Mouse (Mus musculus) heart, embryonic 15.5 days (tissue): ENCODE data around the gene Fam213a. TPM values are rescaled to one million over a fixed set of nuclear protein-coding genes. Genes with fewer than 3 reads are reported as not detected.
"Not testable (repeated sequence)": the region's sequence is repeated elsewhere in the genome, so short reads cannot be mapped to it uniquely, and the experiment has no call there.

ENCODE experiments used
- ATAC-seq: fragments of 200-750 bp; cut with Nextera tagmentation; replicated peaks from 2 replicates; pipeline ENCODE4 v1.8.0; 2017; ENCODE audit warnings: low read depth, moderate TSS enrichment; ENCODE audit not compliant: insufficient number of reproducible peaks, insufficient read depth, low FRiP score
- H3K27ac ChIP-seq: fragments of 300-500 bp; sonication (generic); 2 replicates; pipeline ENCODE4 v1.5.1; 2015; ENCODE audit warnings: mild to moderate bottlenecking, inconsistent platforms
- H3K27me3 ChIP-seq: fragments of 300-500 bp; sonication (generic); 2 replicates; pipeline ENCODE4 v1.6.1; 2015; ENCODE audit warnings: inconsistent platforms
- H3K36me3 ChIP-seq: fragments of 300-500 bp; sonication (generic); 2 replicates; pipeline ENCODE4 v1.6.1; 2015; ENCODE audit warnings: mild to moderate bottlenecking, inconsistent platforms
- H3K4me1 ChIP-seq: fragments of 300-500 bp; sonication (generic); replicated peaks from 2 replicates; pipeline ENCODE4 v1.6.1; 2015; ENCODE audit warnings: inconsistent platforms
- H3K4me2 ChIP-seq: fragments of 300-500 bp; sonication (generic); 2 replicates; pipeline ENCODE4 v1.6.1; 2015; ENCODE audit warnings: inconsistent platforms, mild to moderate bottlenecking, moderate library complexity
- H3K4me3 ChIP-seq: fragments of 300-500 bp; sonication (generic); 2 replicates; pipeline ENCODE4 v1.5.1; 2015; ENCODE audit warnings: mild to moderate bottlenecking, inconsistent platforms
- H3K9ac ChIP-seq: fragments of 300-500 bp; sonication (generic); 2 replicates; pipeline ENCODE4 v1.6.1; 2015; ENCODE audit warnings: mild to moderate bottlenecking, inconsistent platforms
- H3K9me3 ChIP-seq: fragments of 300-500 bp; sonication (generic); replicated peaks from 2 replicates; pipeline ENCODE4 v1.6.1; 2016; ENCODE audit warnings: inconsistent platforms
- WGBS: fragments of 180-500 bp; shearing (Covaris S2); methylation state at CpG from one replicate; pipeline ENCODE4 v1.1.7; 2015; ENCODE audit warnings: mixed read lengths; 5-methylcytosine and 5-hydroxymethylcytosine counted together
- polyA plus RNA-seq: library from polyadenylated mRNA; unstranded; fragments of >200 nt; fragmentation: Nextera tagmentation; extraction: Ambion mirVana; gene quantifications from 2 replicates; pipeline ENCODE4 v1.2.1, GENCODE M21; 2015

The Fam213a gene
- 42.9 and 44.8 TPM in 2 replicates for polyA plus RNA-seq

DNA sequence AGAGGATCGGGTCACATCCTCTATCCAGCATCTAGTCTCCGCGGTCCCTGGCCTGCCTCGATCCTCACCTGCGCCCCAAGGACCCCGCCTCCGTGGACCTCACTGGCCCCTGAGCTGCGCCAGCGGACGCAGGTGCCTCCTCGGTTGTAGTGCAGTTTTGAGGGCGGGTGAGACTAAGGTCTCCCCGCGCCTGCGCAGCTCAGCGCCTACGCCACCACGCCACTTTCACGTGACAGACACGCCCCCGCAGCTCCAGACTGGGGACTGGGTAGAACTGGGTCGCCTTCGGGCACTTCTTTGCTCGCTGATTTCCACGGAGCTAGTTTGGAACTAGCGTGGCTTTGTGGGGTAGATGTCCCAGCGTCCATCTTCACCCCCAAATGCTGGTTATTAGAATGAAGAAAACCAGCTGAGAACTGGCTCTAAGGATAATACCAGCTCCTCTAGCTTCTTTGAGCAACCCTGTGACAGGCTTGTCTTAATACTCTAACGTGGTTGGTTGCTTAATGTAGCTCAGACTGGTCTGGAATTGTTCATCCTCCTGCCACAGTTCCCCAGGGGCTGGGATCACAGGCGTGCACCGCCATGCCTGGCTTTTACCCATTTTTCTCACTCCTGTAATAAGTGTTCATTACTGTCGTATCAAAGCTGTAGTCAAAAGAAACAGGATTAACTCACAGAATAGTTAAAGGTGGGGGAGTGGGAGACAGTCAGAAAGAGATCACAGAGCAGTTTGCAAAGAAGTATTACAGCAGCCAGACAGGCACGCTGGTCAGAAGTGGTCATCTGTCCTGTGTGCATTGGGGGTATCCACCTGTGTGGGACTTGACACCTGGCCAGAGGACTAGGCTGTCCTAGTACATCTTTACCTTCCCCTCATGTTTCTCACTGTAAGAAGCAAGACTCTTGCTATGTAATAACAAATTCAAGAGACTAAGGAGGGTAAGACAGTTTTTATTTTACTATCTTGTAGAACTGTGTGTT is at the start of gene Fam213a:
TSS of gene Fam213a (minus strand) at position 159 of the 984 bp plus-strand sequence.
- WGBS = 4% methylated on average over 32 of the region's 32 CpGs
- H3K9me3 ChIP-seq = no peaks in the 10 kb centered on the region
- no peaks in the 10 kb centered on the region for H3K36me3 ChIP-seq
- peaks cover 20% of the 10 kb centered on the region for H3K4me1 ChIP-seq
- peak within 1 kb of the TSS; percentile 69 for H3K27ac ChIP-seq
- H3K4me3 ChIP-seq = peak within 1 kb of the TSS; percentile 63
- H3K9ac ChIP-seq = peak within 1 kb of the TSS; percentile 67
- ATAC-seq = peak; percentile 93
- H3K4me2 ChIP-seq = peak within 1 kb of the TSS; percentile 91
- H3K27me3 ChIP-seq = no peaks in the 10 kb centered on the region

DNA sequence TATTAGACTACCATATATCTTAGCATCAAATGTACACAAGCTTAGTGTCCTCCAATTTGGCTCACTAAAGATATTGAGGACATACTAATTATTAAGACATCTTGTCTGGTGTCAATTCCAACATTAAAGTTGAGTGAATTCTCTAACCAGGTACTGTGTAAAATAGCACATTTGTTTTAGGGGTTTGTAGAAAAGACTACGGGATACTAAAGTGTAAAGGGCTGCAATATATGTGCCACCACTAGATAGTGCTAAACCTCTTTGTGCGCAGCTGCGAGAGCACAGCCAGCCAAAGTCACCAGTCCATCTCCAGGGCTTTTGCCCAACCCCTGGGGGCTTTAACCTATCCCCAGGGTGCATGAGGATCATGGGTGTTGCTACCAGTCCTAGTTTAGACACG is 39.6 kb upstream of the Fam213a start:
- H3K27ac ChIP-seq, H3K4me2 ChIP-seq, H3K36me3 ChIP-seq, H3K4me3 ChIP-seq, H3K4me1 ChIP-seq, H3K9ac ChIP-seq, H3K9me3 ChIP-seq, ATAC-seq, H3K27me3 ChIP-seq: not testable (repeated sequence)
- WGBS = 45% methylated on average over 3 of the region's 4 CpGs

DNA sequence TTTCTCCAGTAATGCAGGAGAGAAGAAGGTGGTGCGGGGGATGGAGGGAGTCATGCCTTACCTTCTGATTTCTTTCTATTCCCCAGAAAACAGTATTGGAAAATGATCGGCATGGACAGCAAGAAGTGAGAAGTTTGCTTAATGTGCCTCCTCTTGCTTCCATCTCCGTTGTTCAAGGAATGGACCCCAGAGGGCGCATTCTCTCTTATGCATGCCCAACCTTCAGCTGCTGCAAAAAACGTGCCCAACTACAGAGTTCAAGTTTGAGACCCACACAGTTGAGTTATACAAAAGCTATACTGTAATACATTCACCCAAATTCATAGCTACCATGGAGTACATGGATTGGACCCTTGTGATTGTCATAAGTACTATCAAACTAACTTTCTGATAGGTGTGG is 38.9 kb upstream of the Fam213a start:
- no peak overlapping the region for H3K9ac ChIP-seq
- H3K4me2 ChIP-seq = no peak overlapping the region
- H3K27ac ChIP-seq = no peak overlapping the region
- no peaks in the 10 kb centered on the region for H3K4me1 ChIP-seq
- H3K4me3 ChIP-seq = no peak overlapping the region
- WGBS = 66% methylated on average over 5 of the region's 5 CpGs
- H3K9me3 ChIP-seq = no peaks in the 10 kb centered on the region
- H3K36me3 ChIP-seq = no peaks in the 10 kb centered on the region
- H3K27me3 ChIP-seq = no peaks in the 10 kb centered on the region
- no peak for ATAC-seq

DNA sequence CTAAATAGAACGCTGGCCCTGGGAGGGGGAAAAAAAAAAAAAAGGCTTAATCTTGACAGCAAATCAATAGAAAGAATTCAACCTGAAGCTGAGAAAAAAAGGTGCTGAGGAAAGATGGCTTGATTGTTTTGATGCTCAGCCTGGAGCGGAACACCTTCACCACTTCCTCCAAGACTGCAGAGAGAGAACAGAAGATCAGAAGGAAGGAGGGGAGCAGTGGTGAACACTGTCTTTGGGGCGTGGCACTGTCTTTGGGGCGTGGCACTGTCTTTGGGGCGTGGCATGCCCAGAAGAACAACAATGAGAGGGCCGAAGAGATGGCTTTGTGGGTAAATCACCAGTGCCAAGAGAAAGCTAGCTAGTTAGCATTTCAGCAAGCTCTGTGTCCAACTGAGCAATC is 36.9 kb upstream of the Fam213a start:
- no peaks in the 10 kb centered on the region for H3K36me3 ChIP-seq
- no peaks in the 10 kb centered on the region for H3K4me1 ChIP-seq
- WGBS = 57% methylated on average over 6 of the region's 6 CpGs
- no peak overlapping the region for H3K4me2 ChIP-seq
- H3K27ac ChIP-seq = no peak overlapping the region
- H3K27me3 ChIP-seq = no peaks in the 10 kb centered on the region
- no peak overlapping the region for H3K9ac ChIP-seq
- no peaks in the 10 kb centered on the region for H3K9me3 ChIP-seq
- no peak for ATAC-seq
- H3K4me3 ChIP-seq = no peak overlapping the region

DNA sequence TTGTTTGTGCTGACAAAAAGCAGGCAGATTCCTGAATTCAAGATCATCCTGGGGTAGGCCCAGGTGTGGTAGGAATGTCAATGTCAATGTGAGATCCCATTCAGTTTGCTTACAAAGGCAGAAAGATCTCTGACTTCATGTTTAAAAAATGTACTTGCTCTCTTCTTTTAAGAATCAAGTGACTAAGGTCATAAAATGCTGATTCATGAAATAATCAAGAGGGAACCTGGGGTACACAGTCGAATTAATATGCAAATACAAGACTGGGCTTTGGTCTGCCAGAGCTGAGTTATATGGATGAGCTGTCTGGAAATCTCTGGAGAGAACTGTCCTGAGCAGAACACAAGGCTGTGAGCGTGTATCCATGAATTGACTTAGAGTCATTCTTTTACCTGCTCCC is 33.8 kb upstream of the Fam213a start:
- no peak overlapping the region for H3K4me2 ChIP-seq
- no peaks in the 10 kb centered on the region for H3K9me3 ChIP-seq
- no peak overlapping the region for H3K27ac ChIP-seq
- H3K9ac ChIP-seq = no peak overlapping the region
- 68% methylated on average over 2 of the region's 2 CpGs for WGBS
- no peak for ATAC-seq
- no peaks in the 10 kb centered on the region for H3K4me1 ChIP-seq
- H3K27me3 ChIP-seq = no peaks in the 10 kb centered on the region
- H3K4me3 ChIP-seq = no peak overlapping the region
- no peaks in the 10 kb centered on the region for H3K36me3 ChIP-seq

DNA sequence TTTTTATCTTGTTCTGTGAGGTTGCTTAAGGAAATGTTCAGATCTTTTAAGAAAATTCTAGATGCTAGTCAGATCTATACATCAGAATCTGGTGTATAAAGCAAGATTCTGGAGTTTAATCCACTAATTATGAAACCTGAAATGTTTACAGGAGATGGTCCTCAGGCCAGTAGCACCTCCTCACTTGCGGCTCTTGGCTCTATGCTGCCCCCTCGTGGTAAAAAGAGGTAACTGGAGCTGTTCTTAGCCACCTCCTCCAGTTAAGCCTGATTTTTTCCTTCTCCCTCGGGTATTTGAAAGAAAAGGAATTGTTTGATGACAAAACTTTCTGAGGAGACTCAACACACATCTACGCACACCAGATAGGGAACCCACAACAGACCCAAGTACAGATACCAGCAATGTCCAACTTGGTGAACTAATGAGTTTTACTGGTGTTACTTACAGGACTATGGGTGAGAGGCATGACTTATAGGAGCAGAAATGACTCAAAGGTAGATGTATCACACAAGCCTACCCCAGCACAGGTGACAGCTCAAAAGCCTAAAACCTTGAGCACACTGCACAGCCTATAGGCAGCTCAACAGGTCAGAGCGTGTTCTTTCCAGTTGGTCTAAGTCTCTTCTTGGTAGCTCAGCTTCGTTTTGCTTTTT is 21.7 kb upstream of the Fam213a start:
- Histone ChIP-seq H3K27me3 (no peaks in the 10 kb centered on the region; the same call in 1 of the 2 replicates), H3K4me1 (peaks cover 2% of the 10 kb centered on the region; the same call in 1 of the 2 replicates), H3K4me2 (no peak overlapping the region), H3K9me3 (no peaks in the 10 kb centered on the region), H3K9ac (no peak overlapping the region), H3K4me3 (no peak overlapping the region), H3K27ac (no peak overlapping the region), H3K36me3 (no peaks in the 10 kb centered on the region)
- ATAC-seq = no peak
- WGBS = 31% methylated on average over 6 of the region's 6 CpGs

DNA sequence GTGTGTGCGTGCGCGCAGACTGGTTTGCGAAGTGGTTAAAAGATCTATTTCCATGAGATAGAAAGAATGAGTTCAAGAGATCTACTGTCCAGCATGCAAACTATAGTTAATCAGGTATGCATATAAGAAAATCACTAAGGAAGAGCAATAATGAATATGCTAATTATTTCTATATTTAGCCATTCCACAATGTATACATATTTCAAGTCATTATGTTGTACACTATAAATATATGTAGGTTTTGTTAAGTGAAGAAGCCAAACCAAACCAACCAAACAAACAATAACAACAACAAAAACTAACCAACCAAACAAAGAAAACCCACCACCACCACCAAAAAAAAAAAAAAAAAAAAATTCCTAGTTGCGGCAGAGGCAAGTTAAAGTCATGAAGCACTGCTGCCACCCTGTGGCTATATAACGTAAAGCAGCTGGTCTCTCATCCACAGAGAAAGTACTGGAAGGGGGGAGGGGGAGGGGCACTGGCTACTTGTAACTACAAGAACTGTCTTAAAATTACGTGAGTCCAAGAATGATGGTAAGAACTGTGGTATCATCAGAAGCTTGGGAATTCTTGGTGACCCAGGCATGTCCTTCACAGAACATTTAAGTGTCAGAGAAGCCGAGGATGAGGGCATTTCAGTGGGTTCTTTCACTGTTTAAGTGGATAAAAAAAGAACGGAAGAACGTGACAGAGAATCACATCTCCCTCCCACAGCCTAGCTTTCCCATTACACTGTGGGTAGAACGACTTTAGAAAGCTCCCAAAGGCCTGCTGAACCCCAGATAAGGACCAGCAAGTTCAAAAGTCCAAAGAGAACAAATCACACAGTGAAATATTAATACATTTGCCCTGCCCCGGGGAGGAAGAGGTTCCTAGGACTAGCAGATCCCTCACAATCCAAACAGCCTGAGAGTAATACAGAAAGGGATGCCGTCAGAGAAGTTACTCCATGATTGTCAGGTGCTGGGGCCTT is 19.8 kb upstream of the Fam213a start:
- Histone ChIP-seq H3K4me1 (peaks cover 2% of the 10 kb centered on the region; the same call in 1 of the 2 replicates), H3K27ac (no peak overlapping the region), H3K9me3 (no peaks in the 10 kb centered on the region), H3K36me3 (no peaks in the 10 kb centered on the region), H3K9ac (no peak overlapping the region), H3K27me3 (no peaks in the 10 kb centered on the region; the same call in 1 of the 2 replicates), H3K4me2 (0 out of 2 replicates have a peak overlapping the region, but pooled peaks have one; percentile 13), H3K4me3 (0 out of 2 replicates have a peak overlapping the region, but pooled peaks have one; percentile 8)
- ATAC-seq = no peak
- WGBS = 51% methylated on average over 13 of the region's 13 CpGs

DNA sequence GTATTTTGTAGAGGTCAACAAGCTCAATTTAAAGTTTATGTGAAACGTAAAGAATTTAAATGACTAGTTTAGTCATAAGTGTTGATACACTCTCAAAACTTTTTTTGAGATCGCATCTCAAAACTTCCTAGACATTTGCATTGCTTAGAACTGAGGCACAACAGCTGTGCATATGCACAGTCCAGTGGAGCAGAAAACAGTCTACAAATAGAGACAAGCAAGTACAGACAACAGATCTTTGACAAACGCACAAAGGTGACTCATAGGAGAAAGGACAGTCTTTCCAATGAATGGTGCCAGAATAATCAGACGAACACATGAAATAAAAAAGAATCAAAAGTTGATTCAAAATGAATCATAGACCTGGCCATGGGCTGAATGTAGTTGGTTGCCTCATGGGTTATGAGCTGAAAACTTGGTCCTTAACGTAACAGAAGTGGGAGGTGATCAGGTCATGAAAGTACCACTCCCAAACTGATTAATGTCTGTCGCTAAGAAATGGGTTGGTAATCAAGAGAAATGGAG is 17.5 kb upstream of the Fam213a start:
- ATAC-seq = no peak
- Histone ChIP-seq H3K4me3 (no peak overlapping the region), H3K27ac (no peak overlapping the region), H3K9me3 (no peaks in the 10 kb centered on the region), H3K4me1 (peaks cover 2% of the 10 kb centered on the region), H3K36me3 (no peaks in the 10 kb centered on the region), H3K4me2 (no peak overlapping the region), H3K27me3 (no peaks in the 10 kb centered on the region), H3K9ac (no peak overlapping the region)
- WGBS = 86% methylated on average over 6 of the region's 6 CpGs

DNA sequence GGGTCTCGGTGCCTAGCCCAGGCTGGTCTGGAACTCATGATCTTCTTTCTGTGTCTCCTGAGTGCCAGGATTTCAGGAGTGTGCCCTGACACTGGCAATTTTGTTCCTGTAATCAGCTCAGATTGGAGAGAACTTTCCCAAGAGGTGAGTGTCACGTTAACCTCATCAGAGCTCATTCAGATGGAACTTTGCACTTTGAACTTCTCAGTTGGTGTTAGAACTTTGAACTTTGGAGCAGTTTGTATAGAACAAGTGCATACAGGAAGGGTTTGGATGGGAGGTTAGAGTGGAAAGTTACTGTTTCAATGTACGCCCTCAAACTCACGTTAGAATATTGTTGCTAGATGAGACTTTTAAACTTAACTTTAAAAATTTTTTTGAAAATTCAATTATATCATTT is 15.7 kb upstream of the Fam213a start:
- no peaks in the 10 kb centered on the region for H3K36me3 ChIP-seq
- no peak overlapping the region for H3K4me3 ChIP-seq
- H3K27ac ChIP-seq = no peak overlapping the region
- H3K4me1 ChIP-seq = peaks cover 13% of the 10 kb centered on the region
- H3K27me3 ChIP-seq = no peaks in the 10 kb centered on the region
- H3K9ac ChIP-seq = no peak overlapping the region
- ATAC-seq = no peak
- 77% methylated on average over 4 of the region's 4 CpGs for WGBS
- no peak overlapping the region for H3K4me2 ChIP-seq
- no peaks in the 10 kb centered on the region for H3K9me3 ChIP-seq

DNA sequence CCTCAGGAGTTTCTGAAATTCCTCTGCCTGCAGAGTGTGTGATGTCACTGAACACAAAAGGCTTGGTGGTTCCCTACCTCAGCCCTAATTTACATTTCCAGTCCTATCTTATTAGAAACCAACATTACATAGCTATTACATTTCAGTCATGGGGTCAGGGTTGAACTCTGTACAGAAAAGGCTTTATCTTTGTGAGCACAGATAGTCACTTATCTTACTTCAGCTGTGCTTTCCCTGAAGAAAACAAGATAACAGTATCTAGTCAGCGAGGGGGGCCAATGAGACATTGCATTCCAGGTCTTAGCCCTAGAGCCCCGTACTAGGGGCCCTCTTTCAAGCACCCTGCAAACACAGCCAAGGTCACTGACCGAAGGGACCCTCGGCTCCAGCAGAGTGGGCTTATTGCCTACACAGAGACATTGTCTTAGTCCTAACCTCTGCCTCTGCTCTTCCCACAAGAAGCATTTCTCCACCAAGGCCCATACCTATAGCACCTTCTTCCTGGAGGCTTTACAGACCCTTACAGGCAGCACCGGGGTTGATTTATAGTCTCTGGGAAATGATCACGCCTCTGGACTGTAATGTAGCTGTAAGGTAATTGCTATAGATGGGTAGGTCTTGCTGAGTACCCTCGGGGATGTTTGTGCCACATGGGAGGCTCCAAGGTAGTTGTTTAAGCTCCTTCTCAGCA is 12.2 kb upstream of the Fam213a start:
- Histone ChIP-seq H3K27me3 (no peaks in the 10 kb centered on the region), H3K4me1 (peaks cover 11% of the 10 kb centered on the region), H3K9me3 (no peaks in the 10 kb centered on the region), H3K4me2 (no peak overlapping the region), H3K4me3 (no peak overlapping the region), H3K27ac (no peak overlapping the region), H3K9ac (no peak overlapping the region), H3K36me3 (no peaks in the 10 kb centered on the region)
- no peak; the same call in 1 of the 2 replicates for ATAC-seq
- WGBS = 37% methylated on average over 7 of the region's 7 CpGs
